In the genomic region with DNA sequence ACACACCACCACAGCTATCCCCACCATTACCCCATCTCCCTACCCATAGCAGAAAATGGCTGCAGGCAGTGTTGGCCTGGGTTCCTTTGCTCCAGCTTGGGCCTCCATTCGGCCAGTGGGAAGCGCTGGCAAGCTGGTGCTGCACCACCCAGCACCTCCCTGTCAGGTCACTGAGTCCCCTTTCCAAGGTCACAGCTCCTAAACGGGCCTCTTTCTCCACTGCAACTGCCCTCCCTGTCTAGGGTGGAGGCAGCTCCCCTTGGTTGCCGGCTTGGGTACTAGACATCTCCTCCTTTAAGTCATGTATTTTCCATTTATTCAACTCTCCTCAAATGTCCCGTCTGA, we compare ENCODE assay signal across 8 mouse cellular contexts. TPM values are rescaled to one million over a fixed set of nuclear protein-coding genes. Genes with fewer than 3 reads are reported as not detected.
DNase-seq lines count a peak whose midpoint lies in the region; ATAC-seq lines count a peak whose summit lies in the region.

No protein-coding gene starts in this region.

- intact Hi-C loops in left cerebral cortex, postnatal 4 days (cut with DNase I) = no loop called here

- H3K9me3 ChIP-seq in hindbrain, embryonic 13.5 days = no peaks in the 10 kb centered on the region
- H3K9me3 ChIP-seq in stomach, embryonic 16.5 days (replicated peaks; ENCODE audit: control insufficient read depth, low read length) = no peaks in the 10 kb centered on the region

- 35% methylated on average over 5 of the region's 5 CpGs for WGBS in hindbrain, embryonic 13.5 days
- 39% methylated on average over 5 of the region's 5 CpGs for WGBS in stomach, embryonic 16.5 days

- peak overlapping the region; percentile 95 for H3K27ac ChIP-seq in hindbrain, embryonic 13.5 days
- no peak overlapping the region for H3K27ac ChIP-seq in stomach, embryonic 16.5 days (ENCODE audit: low read length)

- peaks cover 24% of the 10 kb centered on the region for H3K27me3 ChIP-seq in hindbrain, embryonic 13.5 days
- H3K27me3 ChIP-seq in stomach, embryonic 16.5 days (ENCODE audit: control insufficient read depth, insufficient read depth, low read length) = peaks cover 3% of the 10 kb centered on the region; the same call in 1 of the 2 replicates

- no peak for ATAC-seq in hindbrain, embryonic 13.5 days (ENCODE audit: low FRiP score)
- ATAC-seq in stomach, embryonic 16.5 days (ENCODE audit: insufficient read depth, low FRiP score) = no peak

- H3K4me1 ChIP-seq in hindbrain, embryonic 13.5 days (replicated peaks) = peaks cover 57% of the 10 kb centered on the region
- H3K4me1 ChIP-seq in stomach, embryonic 16.5 days (ENCODE audit: control insufficient read depth, insufficient read depth, low read length) = peaks cover 36% of the 10 kb centered on the region

- peak overlapping the region; percentile 78; the same call in 1 of the 2 replicates for H3K9ac ChIP-seq in hindbrain, embryonic 13.5 days
- H3K9ac ChIP-seq in stomach, embryonic 16.5 days (ENCODE audit: low read length) = no peak overlapping the region; the same call in 1 of the 2 replicates

- DNase-seq in testis, postnatal 10 days (ENCODE audit: low spot score) = peak; percentile 51
- DNase-seq in testis, postnatal 14 days (ENCODE audit: low spot score) = no peak
- DNase-seq in liver = peak; percentile 59
- DNase-seq in retina, embryonic 14.5 days (ENCODE audit: low spot score) = no peak
- DNase-seq in layer of hippocampus, adult 9-11 months = no peak
- DNase-seq in left cerebral cortex, postnatal 4 days = no peak

- peak overlapping the region; percentile 72 for H3K4me2 ChIP-seq in hindbrain, embryonic 13.5 days
- peak overlapping the region; percentile 95; the same call in 1 of the 2 replicates for H3K4me2 ChIP-seq in stomach, embryonic 16.5 days (ENCODE audit: low read depth, low read length)

- peak overlapping the region; percentile 47; the same call in 1 of the 2 replicates for H3K4me3 ChIP-seq in hindbrain, embryonic 13.5 days
- peak overlapping the region; percentile 59; the same call in 1 of the 2 replicates for H3K4me3 ChIP-seq in stomach, embryonic 16.5 days (replicated peaks; ENCODE audit: low read length)

- H3K36me3 ChIP-seq in hindbrain, embryonic 13.5 days = no peaks in the 10 kb centered on the region
- H3K36me3 ChIP-seq in stomach, embryonic 16.5 days (ENCODE audit: control insufficient read depth, insufficient read depth, low read length) = no peaks in the 10 kb centered on the region

RNA-seq across cellular contexts. Expression of gene Actg1, which starts 44.0 kb away (rescaled TPM):
- 4,110 and 4,339 TPM in 2 replicates for polyA plus RNA-seq in hindbrain, embryonic 13.5 days (2015; fragmentation: Nextera tagmentation; extraction: Ambion mirVana)
- polyA plus RNA-seq in stomach, embryonic 16.5 days (2015; fragmentation: Nextera tagmentation; extraction: Ambion mirVana) = 2,700 and 3,060 TPM in 2 replicates
- 1,000 to 10,000 TPM; 3,514 to 3,537 TPM for total RNA-seq in left cerebral cortex, postnatal 4 days (2021)

RNA-seq across cellular contexts. Expression of gene Fscn2, which starts 57.0 kb away (rescaled TPM):
- polyA plus RNA-seq in hindbrain, embryonic 13.5 days (2015; fragmentation: Nextera tagmentation; extraction: Ambion mirVana) = 1.6 and 2.6 TPM in 2 replicates
- polyA plus RNA-seq in stomach, embryonic 16.5 days (2015; fragmentation: Nextera tagmentation; extraction: Ambion mirVana) = 0.44 and 0.80 TPM in 2 replicates
- total RNA-seq in left cerebral cortex, postnatal 4 days (2021) = under 1 TPM; 0.42 to 0.44 TPM

Comparison
In these comparisons a context has a peak if more than half of its experiments do, and no peak if none do; other contexts are left out.
1. DNase-seq: peak in testis, postnatal 10 days (single experiment) and liver (single experiment); none in testis, postnatal 14 days (single experiment), retina, embryonic 14.5 days (single experiment), layer of hippocampus, adult 9-11 months (single experiment) and left cerebral cortex, postnatal 4 days (single experiment).